Mouse (Mus musculus) lung, postnatal 0 days (tissue): ENCODE measurements around the gene Kcp.

ENCODE experiments used
- CTCF ChIP-seq: IDR thresholded peaks from 2 replicates; pipeline ENCODE4 v1.5.1; 2016; ENCODE audit warnings: antibody characterized with exemption, mild to moderate bottlenecking
- EP300 ChIP-seq: IDR thresholded peaks from 2 replicates; pipeline ENCODE4 v1.6.1; 2016; ENCODE audit warnings: antibody characterized with exemption, mild to moderate bottlenecking, control low read depth

DNA sequence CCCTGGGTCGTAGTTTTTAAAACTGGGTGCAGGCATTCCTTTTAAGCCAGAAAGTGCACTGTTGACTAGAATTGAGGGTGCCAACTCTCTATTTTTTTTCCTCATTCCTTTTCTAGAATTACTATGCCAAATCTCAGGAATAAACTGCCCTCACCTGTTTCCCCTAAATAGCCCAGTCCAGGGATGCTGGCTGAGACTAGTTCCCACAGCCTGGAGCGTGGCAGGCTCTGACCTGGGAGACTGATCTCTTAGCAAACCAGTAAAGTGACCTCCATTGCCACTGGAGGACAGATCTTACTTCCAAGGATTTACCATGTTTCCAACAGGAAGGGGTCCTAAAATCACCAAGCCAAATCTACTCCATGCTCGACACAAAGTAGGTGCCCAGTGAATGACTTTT is 38.9 kb downstream of the Kcp start:
- TF ChIP-seq EP300 (no peak), CTCF (no peak)
